Mouse (Mus musculus): ENCODE results near the gene Tor1aip2.

- no peak for TF ChIP-seq CTCF (IDR thresholded peaks at IDR 0.05; ENCODE audit: borderline replicate concordance, insufficient read depth, low read depth, low read length)
- TF ChIP-seq POLR2A (IDR thresholded peaks at IDR 0.05; ENCODE audit: borderline replicate concordance, insufficient read depth, low read length): no peak
Measured at GRCm38 (mm10) chr1:156105381-156105780, 70.2 kb downstream of the Tor1aip2 start.

Measured in cerebellum, adult 2 months (tissue).